Mouse (Mus musculus) layer of hippocampus, adult 9-10 months (tissue): Measurements from ENCODE around the gene Kirrel3.

ENCODE experiments used
- DNase-seq: peaks from one replicate; pipeline ENCODE4 v3.0.0; 2022; ENCODE audit warnings: low spot score

Kirrel3 gene

GRCm38 (mm10) chr9:34507164-34507563 lies 21.5 kb downstream of the Kirrel3 start:
- DNase-seq, result no peak

- no peak for DNase-seq
These were observed 33.2 kb downstream of the Kirrel3 start for GRCm38 (mm10) chr9:34518861-34519260.

- DNase-seq, result no peak
These were observed 34.7 kb downstream of the Kirrel3 start for GRCm38 (mm10) chr9:34520234-34520950.

GRCm38 (mm10) chr9:34525695-34526094 lies 40.0 kb downstream of the Kirrel3 start:
- no peak for DNase-seq

GRCm38 (mm10) chr9:34538591-34539335 lies 53.1 kb downstream of the Kirrel3 start:
- peak; percentile 49 for DNase-seq

GRCm38 (mm10) chr9:34541908-34542307 lies 56.2 kb downstream of the Kirrel3 start:
- peak; percentile 42 for DNase-seq

- no peak for DNase-seq
These were observed 70.0 kb downstream of the Kirrel3 start for GRCm38 (mm10) chr9:34555699-34556098.

GRCm38 (mm10) chr9:34557846-34558245 lies 72.2 kb downstream of the Kirrel3 start:
- no peak for DNase-seq

- DNase-seq, result no peak
These were observed 72.7 kb downstream of the Kirrel3 start for GRCm38 (mm10) chr9:34558291-34558899.

GRCm38 (mm10) chr9:34559102-34559501 lies 73.4 kb downstream of the Kirrel3 start:
- DNase-seq, result no peak

- DNase-seq, result no peak
These were observed 75.6 kb downstream of the Kirrel3 start for GRCm38 (mm10) chr9:34561281-34561680.

GRCm38 (mm10) chr9:34562437-34563000 lies 76.8 kb downstream of the Kirrel3 start:
- no peak for DNase-seq

GRCm38 (mm10) chr9:34573906-34574305 lies 88.2 kb downstream of the Kirrel3 start:
- no peak for DNase-seq

GRCm38 (mm10) chr9:34574611-34575010 lies 88.9 kb downstream of the Kirrel3 start:
- no peak for DNase-seq

- DNase-seq, result no peak
These were observed 93.5 kb downstream of the Kirrel3 start for GRCm38 (mm10) chr9:34579174-34579573.

- no peak for DNase-seq
These were observed 94.4 kb downstream of the Kirrel3 start for GRCm38 (mm10) chr9:34580059-34580458.

- DNase-seq, result no peak
These were observed 96.8 kb downstream of the Kirrel3 start for GRCm38 (mm10) chr9:34582496-34582895.

- DNase-seq, result no peak
These were observed 99.8 kb downstream of the Kirrel3 start for GRCm38 (mm10) chr9:34585487-34585886.

GRCm38 (mm10) chr9:34586080-34586479 lies 100.4 kb downstream of the Kirrel3 start:
- no peak for DNase-seq

GRCm38 (mm10) chr9:34589799-34590198 lies 104.1 kb downstream of the Kirrel3 start:
- DNase-seq, result no peak

- DNase-seq, result no peak
These were observed 106.4 kb downstream of the Kirrel3 start for GRCm38 (mm10) chr9:34592073-34592610.

- no peak for DNase-seq
These were observed 108.2 kb downstream of the Kirrel3 start for GRCm38 (mm10) chr9:34593889-34594288.
